Mouse (Mus musculus) embryonic facial prominence, embryonic 15.5 days (tissue): ENCODE measurements at regions not wholly inside any gene's neighbourhood (a gene's known extent, or its start where the extent isn't known, plus 50 kb on each side); places are given as distances from the start of the nearest gene placed in this dataset.

ENCODE experiments used
- ATAC-seq: fragments of 200-750 bp; cut with Nextera tagmentation; 2 replicates; pipeline ENCODE4 v1.8.0; 2017; ENCODE audit warnings: low read depth, moderate TSS enrichment; ENCODE audit not compliant: insufficient number of reproducible peaks, low FRiP score, low TSS enrichment
- H3K27ac ChIP-seq: fragments of 300-500 bp; sonication (generic); replicated peaks from 2 replicates; pipeline ENCODE4 v1.5.1; 2015; ENCODE audit warnings: mild to moderate bottlenecking, inconsistent platforms
- H3K27me3 ChIP-seq: fragments of 300-500 bp; sonication (generic); 2 replicates; pipeline ENCODE4 v1.6.1; 2015; ENCODE audit warnings: inconsistent platforms
- H3K36me3 ChIP-seq: fragments of 300-500 bp; sonication (generic); 2 replicates; pipeline ENCODE4 v1.6.1; 2015; ENCODE audit warnings: mild to moderate bottlenecking, inconsistent platforms
- H3K4me1 ChIP-seq: fragments of 300-500 bp; sonication (generic); 2 replicates; pipeline ENCODE4 v1.6.1; 2015; ENCODE audit warnings: inconsistent platforms
- H3K4me2 ChIP-seq: fragments of 300-500 bp; sonication (generic); replicated peaks from 2 replicates; pipeline ENCODE4 v1.6.1; 2015; ENCODE audit warnings: mild to moderate bottlenecking, inconsistent platforms
- H3K4me3 ChIP-seq: fragments of 300-500 bp; sonication (generic); replicated peaks from 2 replicates; pipeline ENCODE4 v1.5.1; 2015; ENCODE audit warnings: mild to moderate bottlenecking, inconsistent platforms
- H3K9ac ChIP-seq: fragments of 300-500 bp; sonication (generic); 2 replicates; pipeline ENCODE4 v1.6.1; 2015; ENCODE audit warnings: inconsistent platforms
- H3K9me3 ChIP-seq: fragments of 300-500 bp; sonication (generic); replicated peaks from 2 replicates; pipeline ENCODE4 v1.6.1; 2016; ENCODE audit warnings: inconsistent platforms
- WGBS: fragments of 180-500 bp; shearing (Covaris S2); methylation state at CpG from one replicate; pipeline ENCODE4 v1.1.7; 2015; 5-methylcytosine and 5-hydroxymethylcytosine counted together

DNA sequence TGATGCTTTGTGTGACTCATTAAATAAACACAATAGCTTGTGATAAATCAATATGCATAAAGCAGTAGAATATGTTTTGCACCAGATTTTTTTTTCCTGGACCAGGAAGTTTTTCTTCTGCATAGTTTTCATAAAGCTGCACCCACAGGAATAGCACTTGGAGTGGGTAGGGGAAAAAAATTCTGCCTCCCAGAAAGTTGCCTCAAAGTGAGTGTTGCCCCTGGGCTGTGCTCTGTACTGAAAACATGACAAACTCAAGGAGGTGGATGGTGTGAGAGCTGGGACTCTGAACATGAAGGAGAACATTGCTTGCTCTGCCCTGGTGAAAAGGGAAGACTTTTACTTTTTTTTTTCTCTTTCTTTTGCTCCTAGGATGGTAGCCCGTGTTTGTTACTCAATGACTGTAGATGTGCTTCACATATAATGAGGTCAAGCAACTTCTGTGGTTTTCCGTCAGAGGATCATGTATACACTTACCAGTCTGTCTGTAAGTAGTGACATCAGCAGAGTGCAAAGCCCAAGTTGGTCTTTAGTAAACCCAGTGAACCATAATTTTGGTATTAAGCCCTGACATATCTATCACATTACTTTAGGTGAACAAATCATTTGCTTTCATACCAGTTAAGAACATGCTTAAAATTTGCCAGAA lies 164.1 kb upstream of the Lcorl start:
- no peak overlapping the region for H3K27ac ChIP-seq
- no peaks in the 10 kb centered on the region for H3K27me3 ChIP-seq
- ATAC-seq, result no peak
- H3K4me2 ChIP-seq, result no peak overlapping the region
- H3K4me3 ChIP-seq, result no peak overlapping the region
- H3K9ac ChIP-seq, result no peak overlapping the region
- H3K36me3 ChIP-seq, result no peaks in the 10 kb centered on the region
- WGBS, result 52% methylated on average over 2 of the region's 2 CpGs
- no peaks in the 10 kb centered on the region for H3K9me3 ChIP-seq
- no peaks in the 10 kb centered on the region for H3K4me1 ChIP-seq

GRCm38 (mm10) chr5:46020175-46020574 lies 162.8 kb upstream of the Lcorl start:
- Histone ChIP-seq H3K27me3 (no peaks in the 10 kb centered on the region), H3K9ac (no peak overlapping the region), H3K4me2 (no peak overlapping the region), H3K4me1 (no peaks in the 10 kb centered on the region), H3K9me3 (no peaks in the 10 kb centered on the region), H3K27ac (no peak overlapping the region), H3K4me3 (no peak overlapping the region), H3K36me3 (no peaks in the 10 kb centered on the region)
- ATAC-seq, result no peak
- WGBS, result 72% methylated on average over 4 of the region's 4 CpGs

- no peaks in the 10 kb centered on the region for H3K27me3 ChIP-seq
- no peak overlapping the region for H3K4me2 ChIP-seq
- H3K4me3 ChIP-seq, result no peak overlapping the region
- H3K27ac ChIP-seq, result no peak overlapping the region
- H3K9me3 ChIP-seq, result no peaks in the 10 kb centered on the region
- WGBS, result 73% methylated on average over 9 of the region's 9 CpGs
- no peaks in the 10 kb centered on the region for H3K36me3 ChIP-seq
- ATAC-seq, result no peak
- no peaks in the 10 kb centered on the region for H3K4me1 ChIP-seq
- H3K9ac ChIP-seq, result no peak overlapping the region
Observed at GRCm38 (mm10) chr5:46007446-46007845, 150.0 kb upstream of the Lcorl start.

GRCm38 (mm10) chr5:46006691-46007090 lies 149.3 kb upstream of the Lcorl start:
- no peak overlapping the region for H3K4me3 ChIP-seq
- ATAC-seq, result no peak
- no peaks in the 10 kb centered on the region for H3K36me3 ChIP-seq
- H3K9ac ChIP-seq, result no peak overlapping the region
- H3K4me1 ChIP-seq, result no peaks in the 10 kb centered on the region
- 83% methylated on average over 2 of the region's 2 CpGs for WGBS
- no peaks in the 10 kb centered on the region for H3K27me3 ChIP-seq
- H3K27ac ChIP-seq, result no peak overlapping the region
- H3K9me3 ChIP-seq, result no peaks in the 10 kb centered on the region
- no peak overlapping the region for H3K4me2 ChIP-seq

DNA sequence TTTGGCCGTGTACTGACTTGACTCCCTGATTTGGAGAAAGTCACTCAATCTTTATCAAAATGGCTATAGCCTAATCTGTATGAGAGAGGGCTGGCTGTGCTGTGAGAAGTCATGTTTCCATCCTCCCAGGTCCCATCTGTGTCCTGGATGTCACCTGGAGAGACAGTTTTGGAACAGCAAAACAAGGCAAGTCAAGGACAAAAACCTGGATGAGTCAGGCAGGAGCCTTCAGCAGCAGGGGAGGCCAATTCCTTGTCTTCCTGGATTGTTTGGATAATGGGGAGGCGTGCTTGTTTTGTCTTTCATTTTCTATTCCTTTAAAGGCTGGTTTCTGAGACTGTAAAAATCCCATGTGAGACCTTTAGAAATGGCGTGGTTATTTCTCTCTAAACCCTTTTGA lies 148.8 kb upstream of the Lcorl start:
- Histone ChIP-seq H3K4me2 (no peak overlapping the region), H3K27me3 (no peaks in the 10 kb centered on the region), H3K36me3 (no peaks in the 10 kb centered on the region), H3K9ac (no peak overlapping the region), H3K27ac (no peak overlapping the region), H3K4me1 (no peaks in the 10 kb centered on the region), H3K9me3 (no peaks in the 10 kb centered on the region), H3K4me3 (no peak overlapping the region)
- 76% methylated on average over 3 of the region's 3 CpGs for WGBS
- no peak for ATAC-seq

GRCm38 (mm10) chr5:46005631-46006030 lies 148.2 kb upstream of the Lcorl start:
- no peaks in the 10 kb centered on the region for H3K9me3 ChIP-seq
- H3K27me3 ChIP-seq, result no peaks in the 10 kb centered on the region
- WGBS, result 80% methylated on average over 1 of the region's 1 CpGs
- no peaks in the 10 kb centered on the region for H3K36me3 ChIP-seq
- no peak for ATAC-seq
- H3K4me1 ChIP-seq, result no peaks in the 10 kb centered on the region
- no peak overlapping the region for H3K4me3 ChIP-seq
- no peak overlapping the region for H3K4me2 ChIP-seq
- no peak overlapping the region for H3K9ac ChIP-seq
- no peak overlapping the region for H3K27ac ChIP-seq

- H3K4me2 ChIP-seq, result no peak overlapping the region
- no peaks in the 10 kb centered on the region for H3K9me3 ChIP-seq
- no peak for ATAC-seq
- H3K27ac ChIP-seq, result no peak overlapping the region
- WGBS, result 81% methylated on average over 5 of the region's 5 CpGs
- H3K4me3 ChIP-seq, result no peak overlapping the region
- no peaks in the 10 kb centered on the region for H3K4me1 ChIP-seq
- no peaks in the 10 kb centered on the region for H3K36me3 ChIP-seq
- no peaks in the 10 kb centered on the region for H3K27me3 ChIP-seq
- H3K9ac ChIP-seq, result no peak overlapping the region
Observed at GRCm38 (mm10) chr5:46002011-46002410, 144.6 kb upstream of the Lcorl start.

- Histone ChIP-seq H3K4me2 (no peak overlapping the region), H3K36me3 (no peaks in the 10 kb centered on the region), H3K27me3 (no peaks in the 10 kb centered on the region), H3K9me3 (no peaks in the 10 kb centered on the region), H3K27ac (no peak overlapping the region), H3K4me3 (no peak overlapping the region), H3K4me1 (no peaks in the 10 kb centered on the region), H3K9ac (no peak overlapping the region)
- ATAC-seq, result no peak
- WGBS, result 59% methylated on average over 2 of the region's 2 CpGs
Observed at GRCm38 (mm10) chr5:45957766-45958165, 100.4 kb upstream of the Lcorl start.

- H3K4me3 ChIP-seq, result no peak overlapping the region
- H3K36me3 ChIP-seq, result no peaks in the 10 kb centered on the region
- ATAC-seq, result no peak
- H3K4me1 ChIP-seq, result no peaks in the 10 kb centered on the region
- no peak overlapping the region for H3K27ac ChIP-seq
- no peaks in the 10 kb centered on the region for H3K9me3 ChIP-seq
- H3K4me2 ChIP-seq, result no peak overlapping the region
- no peaks in the 10 kb centered on the region for H3K27me3 ChIP-seq
- H3K9ac ChIP-seq, result no peak overlapping the region
- WGBS, result 91% methylated on average over 3 of the region's 3 CpGs
Observed at GRCm38 (mm10) chr5:45943970-45944369, 86.6 kb upstream of the Lcorl start.

GRCm38 (mm10) chr5:45932970-45933369 lies 75.6 kb upstream of the Lcorl start:
- Histone ChIP-seq H3K4me3 (no peak overlapping the region), H3K27ac (no peak overlapping the region), H3K36me3 (no peaks in the 10 kb centered on the region), H3K4me1 (no peaks in the 10 kb centered on the region), H3K4me2 (no peak overlapping the region), H3K27me3 (no peaks in the 10 kb centered on the region), H3K9me3 (no peaks in the 10 kb centered on the region), H3K9ac (no peak overlapping the region)
- no peak for ATAC-seq
- WGBS, result 86% methylated on average over 4 of the region's 4 CpGs

DNA sequence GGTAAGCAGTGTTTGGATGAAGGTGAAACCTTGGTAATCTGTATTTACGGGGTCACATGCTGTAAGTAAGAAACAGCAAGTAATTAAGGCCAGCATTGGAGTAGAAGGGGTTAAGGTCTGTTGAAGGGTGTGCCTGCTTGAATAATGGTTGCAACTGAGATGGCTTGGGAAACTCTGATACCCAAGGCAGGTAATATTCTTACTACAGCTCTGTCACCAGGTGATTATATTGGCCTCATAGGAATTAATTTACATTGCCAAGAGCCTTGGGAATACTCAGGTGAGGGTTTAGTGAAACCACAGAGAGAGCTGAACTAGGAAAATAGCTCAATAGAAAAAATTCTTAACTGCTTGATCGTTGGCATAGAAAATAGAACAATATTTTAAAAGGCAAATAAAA lies 73.8 kb upstream of the Lcorl start:
- H3K36me3 ChIP-seq, result no peaks in the 10 kb centered on the region
- H3K9ac ChIP-seq, result no peak overlapping the region
- H3K9me3 ChIP-seq, result no peaks in the 10 kb centered on the region
- 67% methylated on average over 2 of the region's 2 CpGs for WGBS
- H3K4me3 ChIP-seq, result no peak overlapping the region
- no peaks in the 10 kb centered on the region for H3K27me3 ChIP-seq
- H3K4me1 ChIP-seq, result no peaks in the 10 kb centered on the region
- ATAC-seq, result peak; percentile 54; the same call in 1 of the 2 replicates
- H3K27ac ChIP-seq, result no peak overlapping the region
- H3K4me2 ChIP-seq, result no peak overlapping the region

DNA sequence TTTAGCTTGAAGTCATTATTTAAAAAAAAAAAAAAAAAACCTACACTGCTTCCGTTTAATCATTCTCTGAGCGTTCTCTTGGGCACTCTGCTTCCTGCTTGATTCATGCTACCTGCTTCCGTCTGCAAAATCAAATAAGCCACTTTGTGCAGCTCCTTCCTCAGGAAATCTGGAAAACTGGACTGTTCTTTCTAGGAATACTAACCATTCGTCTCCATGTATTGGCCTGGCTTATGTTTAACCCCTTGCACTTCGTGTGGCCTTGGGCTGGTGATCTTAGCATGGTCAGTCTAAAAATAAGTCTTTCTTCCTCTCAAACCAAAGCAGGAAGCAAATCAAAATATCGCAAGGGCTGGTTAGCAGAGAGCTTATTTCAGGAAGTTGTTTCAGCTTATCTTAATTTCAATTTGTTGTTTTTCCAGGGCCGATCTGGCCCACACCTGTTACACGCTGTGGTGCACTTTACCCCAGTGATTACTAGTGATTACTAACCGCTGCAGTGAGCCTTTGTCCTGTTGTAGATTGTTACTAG lies 68.5 kb upstream of the Lcorl start:
- no peak for ATAC-seq

More for the DNA sequence above, 68.5 kb upstream of the Lcorl start:
- no peak overlapping the region for H3K9ac ChIP-seq
- no peak overlapping the region for H3K4me2 ChIP-seq
- H3K27ac ChIP-seq, result no peak overlapping the region
- H3K27me3 ChIP-seq, result no peaks in the 10 kb centered on the region
- 32% methylated on average over 9 of the region's 9 CpGs for WGBS
- H3K36me3 ChIP-seq, result no peaks in the 10 kb centered on the region
- no peaks in the 10 kb centered on the region for H3K9me3 ChIP-seq
- H3K4me1 ChIP-seq, result no peaks in the 10 kb centered on the region
- H3K4me3 ChIP-seq, result no peak overlapping the region
